Mouse (Mus musculus) 3134 (cell line): Measurements from ENCODE around the gene Stac2.

Experiments used
- DNase-seq: peaks from one replicate; pipeline ENCODE4 v3.0.0-alpha.2; 2011; ENCODE audit warnings: low spot score; ENCODE audit not compliant: insufficient read length; ENCODE audit errors: extremely low read depth

Stac2 gene

GRCm38 (mm10) chr11:98000378-98001140 is 52.7 kb downstream of the Stac2 start:
- no peak for DNase-seq

GRCm38 (mm10) chr11:97999748-98000147 is 53.5 kb downstream of the Stac2 start:
- no peak for DNase-seq

GRCm38 (mm10) chr11:97998898-97999608 is 54.2 kb downstream of the Stac2 start:
- DNase-seq, result no peak

- no peak for DNase-seq
Observed at GRCm38 (mm10) chr11:97998074-97998793, 55.0 kb downstream of the Stac2 start.

- no peak for DNase-seq
Observed at GRCm38 (mm10) chr11:97997387-97997960, 55.8 kb downstream of the Stac2 start.

- no peak for DNase-seq
Observed at GRCm38 (mm10) chr11:97996691-97997090, 56.6 kb downstream of the Stac2 start.

- no peak for DNase-seq
Observed at GRCm38 (mm10) chr11:97995564-97996288, 57.5 kb downstream of the Stac2 start, which contains the start of gene Arl5c. Gene Arl5c (minus strand): TSS chr11:97996181.

GRCm38 (mm10) chr11:97994539-97995100 is 58.6 kb downstream of the Stac2 start:
- peak; percentile 69 for DNase-seq

- DNase-seq, result peak; percentile 92
Observed at GRCm38 (mm10) chr11:97988530-97989096, 64.6 kb downstream of the Stac2 start.

- DNase-seq, result peak; percentile 91
Observed at GRCm38 (mm10) chr11:97987551-97988526, 65.4 kb downstream of the Stac2 start.

- no peak for DNase-seq
Observed at GRCm38 (mm10) chr11:97986738-97987465, 66.4 kb downstream of the Stac2 start.
